Mouse (Mus musculus) brain, embryonic 14.5 days (tissue): ENCODE results near the gene Gcnt7.

Experiments
- CTCF ChIP-seq: fragments of 200-500 bp; IDR thresholded peaks from 2 replicates; pipeline ENCODE4 v1.5.1; 2012; ENCODE audit warnings: inconsistent platforms, mild to moderate bottlenecking, moderate library complexity, borderline replicate concordance; ENCODE audit not compliant: insufficient read depth, insufficient read length; ENCODE audit errors: extremely low read depth
- POLR2A ChIP-seq: fragments of 200-500 bp; IDR thresholded peaks from 2 replicates; pipeline ENCODE4 v1.6.1; 2012; ENCODE audit warnings: mild to moderate bottlenecking, inconsistent platforms, borderline replicate concordance; ENCODE audit not compliant: poor library complexity, insufficient read depth, insufficient read length, severe bottlenecking; ENCODE audit errors: extremely low read depth

DNA sequence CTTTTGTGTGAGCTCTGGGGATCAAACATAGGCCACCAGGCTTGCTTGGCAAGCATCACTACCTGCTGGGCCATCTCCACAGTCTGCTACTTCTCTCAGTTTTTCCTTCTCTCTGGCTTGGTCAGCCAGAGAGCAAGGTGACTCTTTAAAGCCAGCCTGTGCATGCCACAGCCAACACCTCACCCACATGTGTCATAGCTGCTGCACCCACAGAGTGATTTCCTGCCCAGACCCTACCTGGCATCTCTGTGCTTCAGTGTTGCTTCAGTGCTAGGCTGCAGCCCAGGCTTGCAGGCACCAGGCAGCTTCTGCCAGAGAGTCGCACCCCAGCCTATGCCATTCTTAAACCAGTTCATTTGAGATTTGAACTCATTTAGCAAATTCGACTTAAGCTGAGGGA is 50.9 kb downstream of the Gcnt7 start:
- TF ChIP-seq POLR2A (no peak), CTCF (no peak)
